Mouse (Mus musculus): ENCODE results near the gene Map3k13.

DNA sequence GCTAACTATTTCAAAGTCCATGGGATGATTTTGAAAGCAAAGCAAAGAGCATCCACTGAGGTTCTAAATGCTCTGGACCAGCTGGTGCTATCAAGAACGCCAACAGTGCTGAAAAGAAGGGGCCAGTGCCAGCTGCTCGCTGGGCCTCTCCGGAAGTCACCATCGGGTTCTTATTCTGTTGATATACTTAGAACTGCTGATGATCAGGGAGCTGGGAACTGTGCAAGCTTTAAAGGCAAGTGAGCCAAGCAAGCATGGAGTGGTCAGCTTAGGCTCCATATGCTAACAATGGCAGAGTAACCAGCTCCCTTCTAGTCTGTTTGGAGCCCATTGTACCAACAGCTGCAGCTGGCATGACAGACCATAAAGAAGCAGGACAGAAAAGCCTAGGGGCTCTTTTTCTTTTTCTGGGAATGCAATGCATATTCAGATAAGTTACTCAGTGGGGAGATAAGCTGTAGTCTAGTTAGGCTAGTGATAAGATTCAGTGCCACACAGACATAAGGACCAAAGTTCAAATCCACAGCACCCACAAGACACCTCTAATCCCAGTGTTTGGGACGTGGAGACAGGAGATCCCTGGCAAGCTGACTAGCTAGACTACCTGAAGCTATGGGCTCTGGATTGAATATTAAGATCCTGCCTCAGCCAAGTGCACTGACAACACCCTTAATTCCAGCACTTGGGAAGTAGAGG, 60.6 kb downstream of the Map3k13 start:
- TF ChIP-seq CTCF (IDR thresholded peaks at IDR 0.05; ENCODE audit: low read depth), result no peak
- no peak for TF ChIP-seq EP300 (optimal IDR thresholded peaks at IDR 0.05)
